Mouse (Mus musculus): Measurements from ENCODE around the gene Olfr803. TPM values are rescaled to one million over a fixed set of nuclear protein-coding genes. Genes with fewer than 3 reads are reported as not detected.

Olfr803 gene
- polyA plus RNA-seq (2015; fragmentation: Nextera tagmentation; extraction: Ambion mirVana): not detected in 2 replicates

DNA sequence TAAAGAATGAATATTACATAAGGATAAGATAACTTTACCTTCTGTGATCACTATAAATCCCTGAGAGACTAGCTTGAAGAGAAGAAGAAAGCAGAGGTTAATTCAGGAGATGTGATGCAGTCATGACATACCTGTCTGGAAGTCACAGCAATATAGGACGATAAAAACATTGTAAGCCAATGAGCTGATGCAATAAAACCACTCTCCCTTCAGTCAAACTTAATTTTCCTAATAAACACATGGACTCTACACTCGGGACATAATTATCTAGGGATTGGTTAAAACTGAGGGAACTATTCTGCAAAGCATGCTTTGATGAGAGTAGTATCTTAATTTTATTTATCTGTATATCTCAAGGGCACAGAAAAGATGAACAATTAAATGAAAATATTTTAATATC lies at the start of gene Olfr803:
TSS of gene Olfr803 (minus strand) at position 101 of the 400 bp plus-strand sequence.
- no peak for ATAC-seq (ENCODE audit: low FRiP score, low read depth)
- 88% methylated on average over 2 of the region's 2 CpGs for WGBS

DNA sequence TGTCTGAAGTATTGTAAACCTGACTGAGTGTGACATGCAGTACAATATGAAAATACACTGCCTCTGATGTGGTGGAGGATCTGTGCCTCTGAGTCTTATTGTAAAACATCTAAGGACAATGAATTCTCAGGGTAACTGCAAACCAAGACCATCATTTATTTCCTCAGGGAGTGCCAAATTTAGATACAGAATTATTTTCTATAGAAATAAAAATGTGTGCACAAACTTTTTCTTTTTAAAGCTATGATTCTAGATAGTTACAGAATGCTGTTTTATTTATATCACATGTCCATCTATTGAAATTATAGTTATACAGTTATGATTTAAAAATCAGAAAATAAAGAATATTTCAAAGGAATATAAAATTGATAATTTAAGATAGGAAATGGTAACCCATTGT lies 47.7 kb upstream of the Olfr803 start, which contains the start of gene Olfr806:
TSS of gene Olfr806 (minus strand) at position 101 of the 400 bp plus-strand sequence.
- Histone ChIP-seq H3K27ac (replicated peaks) (no peak within 1 kb of the TSS), H3K36me3 (no peaks in the 10 kb centered on the region), H3K9me3 (no peaks in the 10 kb centered on the region), H3K4me3 (no peak within 1 kb of the TSS), H3K9ac (no peak within 1 kb of the TSS), H3K4me1 (replicated peaks) (no peaks in the 10 kb centered on the region), H3K4me2 (no peak within 1 kb of the TSS), H3K27me3 (no peaks in the 10 kb centered on the region)
- no peak for ATAC-seq (ENCODE audit: low FRiP score, low read depth)

More for the DNA sequence above, at the start of gene Olfr803:
- H3K4me1 ChIP-seq (replicated peaks): no peaks in the 10 kb centered on the region
- H3K27ac ChIP-seq (replicated peaks): no peak within 1 kb of the TSS
- no peak within 1 kb of the TSS for H3K4me2 ChIP-seq
- no peaks in the 10 kb centered on the region for H3K36me3 ChIP-seq
- H3K4me3 ChIP-seq: no peak within 1 kb of the TSS
- H3K27me3 ChIP-seq: no peaks in the 10 kb centered on the region
- no peak within 1 kb of the TSS for H3K9ac ChIP-seq
- no peaks in the 10 kb centered on the region for H3K9me3 ChIP-seq

DNA sequence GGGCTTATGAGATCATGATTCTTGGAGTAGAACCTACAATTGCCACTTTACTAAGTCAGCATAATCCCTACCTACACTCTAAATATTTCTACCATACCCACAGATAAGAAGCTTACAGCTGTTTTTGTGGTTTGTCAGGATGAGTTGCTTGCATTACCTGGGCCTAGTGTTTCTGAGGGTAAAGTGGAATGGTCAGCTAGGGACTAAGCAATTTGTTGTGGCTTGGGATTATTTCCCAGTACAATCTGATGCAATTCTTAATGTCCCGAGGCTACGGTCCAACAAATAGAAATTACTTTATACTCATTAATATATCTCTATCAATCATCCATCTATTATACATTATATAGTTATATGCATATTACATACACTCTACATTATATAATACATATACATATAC lies 35.2 kb upstream of the Olfr803 start, which contains the start of gene Olfr805:
TSS of gene Olfr805 (minus strand) at position 101 of the 400 bp plus-strand sequence.
- no peaks in the 10 kb centered on the region for H3K9me3 ChIP-seq
- no peak within 1 kb of the TSS for H3K4me2 ChIP-seq
- no peak within 1 kb of the TSS for H3K27ac ChIP-seq (replicated peaks)
- no peak within 1 kb of the TSS for H3K9ac ChIP-seq
- no peaks in the 10 kb centered on the region for H3K36me3 ChIP-seq
- H3K27me3 ChIP-seq: no peaks in the 10 kb centered on the region
- no peak within 1 kb of the TSS for H3K4me3 ChIP-seq
- WGBS: 89% methylated on average over 2 of the region's 2 CpGs
- no peak for ATAC-seq (ENCODE audit: low FRiP score, low read depth)
- H3K4me1 ChIP-seq (replicated peaks): no peaks in the 10 kb centered on the region

DNA sequence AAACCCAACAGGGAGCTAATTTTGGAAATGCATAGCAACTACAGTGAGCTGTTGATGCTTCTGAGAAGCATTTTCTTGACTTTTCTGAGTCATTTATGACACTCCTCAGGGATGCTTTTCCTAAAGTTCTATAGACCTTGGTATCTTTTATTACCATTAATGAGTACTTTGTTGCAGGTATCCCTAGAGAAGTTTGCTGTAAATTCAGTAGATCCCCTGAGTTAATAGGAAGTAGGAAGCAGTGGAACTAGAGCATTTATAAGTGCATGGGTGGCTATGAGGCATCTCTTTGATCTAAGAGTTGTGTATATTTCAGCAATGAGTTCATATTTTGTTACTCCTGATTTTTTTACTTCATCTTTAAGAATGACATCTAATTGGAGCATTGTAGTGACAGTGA lies 8.8 kb upstream of the Olfr803 start, which contains the start of gene Olfr804:
TSS of gene Olfr804 (plus strand) at position 301 of the 400 bp plus-strand sequence.
- Histone ChIP-seq H3K4me2 (no peak within 1 kb of the TSS), H3K4me3 (no peak within 1 kb of the TSS), H3K9me3 (no peaks in the 10 kb centered on the region), H3K4me1 (replicated peaks) (no peaks in the 10 kb centered on the region), H3K27me3 (no peaks in the 10 kb centered on the region), H3K27ac (replicated peaks) (no peak within 1 kb of the TSS), H3K36me3 (no peaks in the 10 kb centered on the region), H3K9ac (no peak within 1 kb of the TSS)
- ATAC-seq (ENCODE audit: low FRiP score, low read depth): no peak

DNA sequence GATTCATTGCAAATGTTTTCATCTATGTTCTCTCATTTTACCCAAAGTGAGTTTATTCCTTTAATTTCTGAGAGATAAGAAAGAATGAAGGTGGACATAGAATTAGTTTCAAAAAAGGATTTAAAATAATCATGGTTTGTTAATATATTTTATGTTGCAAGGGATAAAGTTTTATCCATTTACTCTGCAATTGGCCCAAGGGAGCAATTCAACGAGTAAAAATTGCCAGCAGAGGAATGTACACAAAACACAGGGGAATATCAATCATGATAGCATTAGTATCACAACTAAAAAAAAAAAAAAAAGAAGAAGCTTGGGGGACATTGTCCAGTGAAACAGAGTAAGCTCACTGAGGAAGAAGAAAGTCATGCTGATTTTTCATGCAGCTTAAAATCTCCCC lies 6.0 kb downstream of the Olfr803 start, which contains the start of gene Olfr802:
TSS of gene Olfr802 (minus strand) at position 101 of the 400 bp plus-strand sequence.
- Histone ChIP-seq H3K27ac (replicated peaks) (no peak within 1 kb of the TSS), H3K9me3 (no peaks in the 10 kb centered on the region), H3K36me3 (no peaks in the 10 kb centered on the region), H3K4me2 (no peak within 1 kb of the TSS), H3K4me1 (replicated peaks) (no peaks in the 10 kb centered on the region), H3K4me3 (no peak within 1 kb of the TSS), H3K27me3 (no peaks in the 10 kb centered on the region), H3K9ac (no peak within 1 kb of the TSS)
- WGBS: 57% methylated on average over 1 of the region's 1 CpGs
- no peak for ATAC-seq (ENCODE audit: low FRiP score, low read depth)

DNA sequence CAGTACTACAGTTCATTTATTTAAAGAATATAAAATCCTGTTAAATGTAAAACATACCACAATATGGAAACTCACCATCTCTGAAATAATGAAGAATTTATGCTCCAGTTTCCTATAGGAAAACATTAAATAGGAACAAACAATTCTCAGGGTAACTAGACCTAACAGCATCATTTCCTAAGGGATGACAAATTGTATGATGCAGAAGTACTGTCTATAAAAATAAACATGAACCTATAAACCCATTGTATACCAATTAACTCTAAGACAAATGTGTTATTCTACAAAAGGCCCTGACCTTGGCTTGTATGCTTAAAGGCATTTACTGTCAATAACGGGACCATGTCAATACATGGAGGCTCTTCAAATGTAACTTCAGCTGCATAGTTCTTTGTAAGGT lies 20.3 kb downstream of the Olfr803 start, which contains the start of gene Olfr801:
TSS of gene Olfr801 (minus strand) at position 101 of the 400 bp plus-strand sequence.
- Histone ChIP-seq H3K4me1 (replicated peaks) (no peaks in the 10 kb centered on the region), H3K4me3 (no peak within 1 kb of the TSS), H3K27ac (replicated peaks) (no peak within 1 kb of the TSS), H3K36me3 (no peaks in the 10 kb centered on the region), H3K9me3 (no peaks in the 10 kb centered on the region), H3K9ac (no peak within 1 kb of the TSS), H3K4me2 (no peak within 1 kb of the TSS), H3K27me3 (no peaks in the 10 kb centered on the region)
- 75% methylated on average over 1 of the region's 1 CpGs for WGBS
- ATAC-seq (ENCODE audit: low FRiP score, low read depth): no peak

DNA sequence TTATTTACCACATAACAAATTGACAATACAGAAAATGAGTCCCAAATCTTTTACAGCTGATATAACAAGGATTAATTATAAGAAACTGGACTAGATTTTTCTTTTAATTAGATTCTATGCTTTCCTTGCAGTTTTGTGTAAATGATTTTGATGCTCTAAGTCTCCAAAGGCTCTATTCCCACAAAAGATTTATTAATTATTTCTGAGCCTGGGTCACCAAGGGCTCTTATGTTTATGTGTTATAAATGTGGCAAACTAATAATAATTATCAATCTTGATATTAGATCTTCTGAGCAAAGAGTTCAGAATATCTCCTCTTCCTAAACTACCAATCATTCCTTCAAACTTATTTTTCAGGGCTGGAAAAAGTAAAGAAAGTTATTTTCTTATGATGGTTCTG lies 36.7 kb downstream of the Olfr803 start, which contains the start of gene Olfr800:
TSS of gene Olfr800 (plus strand) at position 301 of the 400 bp plus-strand sequence.
- ATAC-seq (ENCODE audit: low FRiP score, low read depth): no peak
- H3K9me3 ChIP-seq: no peaks in the 10 kb centered on the region
- H3K27ac ChIP-seq (replicated peaks): no peak within 1 kb of the TSS
- no peak within 1 kb of the TSS for H3K9ac ChIP-seq
- H3K4me1 ChIP-seq (replicated peaks): no peaks in the 10 kb centered on the region
- no peaks in the 10 kb centered on the region for H3K27me3 ChIP-seq
- H3K36me3 ChIP-seq: no peaks in the 10 kb centered on the region
- no peak within 1 kb of the TSS for H3K4me2 ChIP-seq
- no peak within 1 kb of the TSS for H3K4me3 ChIP-seq

DNA sequence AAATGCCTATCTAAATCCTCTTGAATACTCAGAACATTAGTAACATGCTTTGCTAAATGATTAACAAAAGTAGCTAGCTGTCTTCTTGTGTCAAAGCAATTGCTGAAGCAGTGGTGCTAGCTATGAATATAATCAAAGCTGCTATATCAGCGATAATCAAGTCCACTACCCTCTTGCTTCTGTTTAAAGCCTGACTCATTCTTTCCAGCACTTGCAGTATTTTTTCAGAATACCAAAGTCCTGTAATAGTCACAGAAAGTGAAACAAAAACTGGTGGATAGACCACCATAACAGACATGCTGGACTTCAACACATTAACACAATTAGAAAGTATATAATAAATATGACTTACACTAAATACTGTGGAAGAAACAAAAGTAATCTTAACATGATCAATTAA lies 42.3 kb downstream of the Olfr803 start:
- no peak overlapping the region for H3K4me3 ChIP-seq
- no peak overlapping the region for H3K27ac ChIP-seq (replicated peaks)
- H3K9me3 ChIP-seq: no peaks in the 10 kb centered on the region
- H3K27me3 ChIP-seq: no peaks in the 10 kb centered on the region
- WGBS: 85% methylated on average over 1 of the region's 1 CpGs
- H3K4me2 ChIP-seq: no peak overlapping the region
- no peaks in the 10 kb centered on the region for H3K4me1 ChIP-seq (replicated peaks)
- H3K36me3 ChIP-seq: no peaks in the 10 kb centered on the region
- ATAC-seq (ENCODE audit: low FRiP score, low read depth): no peak
- H3K9ac ChIP-seq: no peak overlapping the region

Small RNA genes within 50 kb of the gene (microRNA-seq; reads per million reads assigned to microRNA genes)
- not detected for gene Gm24485

Other genes starting within 250 kb of the Olfr803 start
- gene Olfr787, start 232.4 kb downstream of the Olfr803 start, polyA plus RNA-seq (2015; fragmentation: Nextera tagmentation; extraction: Ambion mirVana): not detected in 2 replicates
- gene Olfr788, start 223.3 kb downstream of the Olfr803 start, polyA plus RNA-seq (2015; fragmentation: Nextera tagmentation; extraction: Ambion mirVana): not detected in 2 replicates
- not detected in 2 replicates for gene Olfr789, start 209.5 kb downstream of the Olfr803 start, polyA plus RNA-seq (2015; fragmentation: Nextera tagmentation; extraction: Ambion mirVana)
- gene Olfr790, start 195.8 kb downstream of the Olfr803 start, polyA plus RNA-seq (2015; fragmentation: Nextera tagmentation; extraction: Ambion mirVana): not detected in 2 replicates
- gene Olfr791, start 172.5 kb downstream of the Olfr803 start, polyA plus RNA-seq (2015; fragmentation: Nextera tagmentation; extraction: Ambion mirVana): not detected in 2 replicates
- gene Olfr792, start 155.1 kb downstream of the Olfr803 start, polyA plus RNA-seq (2015; fragmentation: Nextera tagmentation; extraction: Ambion mirVana): not detected in 2 replicates
- gene Olfr794, start 126.6 kb downstream of the Olfr803 start, polyA plus RNA-seq (2015; fragmentation: Nextera tagmentation; extraction: Ambion mirVana): not detected in 2 replicates
- gene Olfr796, start 81.7 kb downstream of the Olfr803 start, polyA plus RNA-seq (2015; fragmentation: Nextera tagmentation; extraction: Ambion mirVana): not detected in 2 replicates
- gene Olfr798, start 66.4 kb downstream of the Olfr803 start, polyA plus RNA-seq (2015; fragmentation: Nextera tagmentation; extraction: Ambion mirVana): not detected in 2 replicates
- not detected in 2 replicates for gene Olfr799, start 56.8 kb downstream of the Olfr803 start, polyA plus RNA-seq (2015; fragmentation: Nextera tagmentation; extraction: Ambion mirVana)
- not detected in 2 replicates for gene Olfr800, start 36.6 kb downstream of the Olfr803 start, polyA plus RNA-seq (2015; fragmentation: Nextera tagmentation; extraction: Ambion mirVana)
- not detected in 2 replicates for gene Olfr801, start 20.4 kb downstream of the Olfr803 start, polyA plus RNA-seq (2015; fragmentation: Nextera tagmentation; extraction: Ambion mirVana)
- gene Olfr802, start 6.1 kb downstream of the Olfr803 start, polyA plus RNA-seq (2015; fragmentation: Nextera tagmentation; extraction: Ambion mirVana): 0.04 TPM in 1 of 2 replicates, not detected in the other
- not detected in 2 replicates for gene Olfr804, start 8.9 kb upstream of the Olfr803 start, polyA plus RNA-seq (2015; fragmentation: Nextera tagmentation; extraction: Ambion mirVana)
- gene Olfr805, start 35.1 kb upstream of the Olfr803 start, polyA plus RNA-seq (2015; fragmentation: Nextera tagmentation; extraction: Ambion mirVana): not detected in 2 replicates
- gene Olfr806, start 47.6 kb upstream of the Olfr803 start, polyA plus RNA-seq (2015; fragmentation: Nextera tagmentation; extraction: Ambion mirVana): not detected in 2 replicates
- gene Olfr807, start 63.5 kb upstream of the Olfr803 start, polyA plus RNA-seq (2015; fragmentation: Nextera tagmentation; extraction: Ambion mirVana): not detected in 2 replicates
- not detected in 2 replicates for gene Olfr808, start 71.2 kb upstream of the Olfr803 start, polyA plus RNA-seq (2015; fragmentation: Nextera tagmentation; extraction: Ambion mirVana)
- not detected in 2 replicates for gene Olfr809, start 80.4 kb upstream of the Olfr803 start, polyA plus RNA-seq (2015; fragmentation: Nextera tagmentation; extraction: Ambion mirVana)
- not detected in 2 replicates for gene Olfr810, start 100.6 kb upstream of the Olfr803 start, polyA plus RNA-seq (2015; fragmentation: Nextera tagmentation; extraction: Ambion mirVana)
- gene Olfr811, start 110.1 kb upstream of the Olfr803 start, polyA plus RNA-seq (2015; fragmentation: Nextera tagmentation; extraction: Ambion mirVana): not detected in 2 replicates
- not detected in 2 replicates for gene Olfr812, start 151.8 kb upstream of the Olfr803 start, polyA plus RNA-seq (2015; fragmentation: Nextera tagmentation; extraction: Ambion mirVana)
- gene Olfr813, start 161.1 kb upstream of the Olfr803 start, polyA plus RNA-seq (2015; fragmentation: Nextera tagmentation; extraction: Ambion mirVana): not detected in 2 replicates
- not detected in 2 replicates for gene Olfr814, start 185.6 kb upstream of the Olfr803 start, polyA plus RNA-seq (2015; fragmentation: Nextera tagmentation; extraction: Ambion mirVana)
- gene Olfr815, start 211.6 kb upstream of the Olfr803 start, polyA plus RNA-seq (2015; fragmentation: Nextera tagmentation; extraction: Ambion mirVana): not detected in 2 replicates
- gene Olfr816, start 221.3 kb upstream of the Olfr803 start, polyA plus RNA-seq (2015; fragmentation: Nextera tagmentation; extraction: Ambion mirVana): not detected in 2 replicates